Mouse (Mus musculus): ENCODE data around the gene Ncan.
"Not testable (repeated sequence)": the region's sequence is repeated elsewhere in the genome, so short reads cannot be mapped to it uniquely, and the experiment has no call there.

Gene Ncan

GRCm38 (mm10) chr8:70081976-70082375 is 38.7 kb downstream of the Ncan start:
- no peak for DNase-seq

- DNase-seq, result no peak
Observed at GRCm38 (mm10) chr8:70073682-70074081, 47.0 kb downstream of the Ncan start.

GRCm38 (mm10) chr8:70073120-70073519 is 47.6 kb downstream of the Ncan start:
- DNase-seq, result no peak

- DNase-seq, result peak; percentile 51 to 68
Observed at GRCm38 (mm10) chr8:70072441-70073069, 48.1 kb downstream of the Ncan start, which contains the start of gene Tm6sf2. Gene Tm6sf2, plus strand, starts transcription at chr8:70072924.

- peak in 1 of 2 experiments; percentile 28 for DNase-seq
Observed at GRCm38 (mm10) chr8:70071836-70072440, 48.7 kb downstream of the Ncan start.

- DNase-seq, result no peak
Observed at GRCm38 (mm10) chr8:70057721-70058120, 63.0 kb downstream of the Ncan start.

- DNase-seq, result not testable (repeated sequence)
Observed at GRCm38 (mm10) chr8:70050434-70050833, 70.2 kb downstream of the Ncan start.

- DNase-seq, result no peak
Observed at GRCm38 (mm10) chr8:70049662-70050061, 71.0 kb downstream of the Ncan start.

GRCm38 (mm10) chr8:70043996-70044395 is 76.7 kb downstream of the Ncan start:
- no peak for DNase-seq
